Mouse (Mus musculus) cerebellum, adult 2 months (tissue): Measurements from ENCODE around the gene Fam114a1. TPM values are rescaled to one million over a fixed set of nuclear protein-coding genes. Genes with fewer than 3 reads are reported as not detected.
A peak's percentile ranks its signal among the peaks of the same experiment; 100 is the strongest.

ENCODE experiments used
- DNase-seq, 2 experiments: peaks; one replicate each; pipeline ENCODE4 v3.0.0; 2021
- H3K27ac ChIP-seq: fragments of 200-500 bp; 2 replicates; pipeline ENCODE4 v1.5.1; 2012; ENCODE audit warnings: low read length, control low read depth, inconsistent platforms; ENCODE audit not compliant: insufficient read depth
- H3K27me3 ChIP-seq: fragments of 200-500 bp; 2 replicates; pipeline ENCODE4 v1.6.1; 2012; ENCODE audit warnings: inconsistent platforms, mild to moderate bottlenecking, low read length, moderate library complexity; ENCODE audit not compliant: control insufficient read depth, insufficient read depth
- H3K4me1 ChIP-seq: fragments of 200-500 bp; 2 replicates; pipeline ENCODE4 v1.6.1; 2011; ENCODE audit warnings: low read length; ENCODE audit not compliant: control insufficient read depth, insufficient read depth
- H3K4me3 ChIP-seq: fragments of 200-500 bp; replicated peaks from 2 replicates; pipeline ENCODE3; 2011; ENCODE audit warnings: mild to moderate bottlenecking, low read depth, low read length, control low read depth; ENCODE audit not compliant: insufficient read depth
- CTCF ChIP-seq: fragments of 200-500 bp; IDR thresholded peaks from 2 replicates; pipeline ENCODE4 v1.5.1; 2011; ENCODE audit warnings: low read depth, mild to moderate bottlenecking, control low read depth, low read length, moderate library complexity, borderline replicate concordance; ENCODE audit not compliant: insufficient read depth
- POLR2A ChIP-seq: fragments of 200-500 bp; IDR thresholded peaks from 2 replicates; pipeline ENCODE4 v1.6.1; 2011; ENCODE audit warnings: low read length, control low read depth, borderline replicate concordance; ENCODE audit not compliant: insufficient read depth
- WGBS: fragments of 180-500 bp; shearing (Covaris S2); methylation state at CpG from one replicate; pipeline ENCODE4 v1.1.7; 2018; 5-methylcytosine and 5-hydroxymethylcytosine counted together
- polyA plus RNA-seq: library from polyadenylated mRNA; depleted of rRNA; stranded (reverse); fragments of >200 nt; gene quantifications from 2 replicates; pipeline ENCODE4 v1.2.3, GENCODE M21; 2012

Fam114a1 gene
- polyA plus RNA-seq, 1 experiment: 3.7 TPM

DNA sequence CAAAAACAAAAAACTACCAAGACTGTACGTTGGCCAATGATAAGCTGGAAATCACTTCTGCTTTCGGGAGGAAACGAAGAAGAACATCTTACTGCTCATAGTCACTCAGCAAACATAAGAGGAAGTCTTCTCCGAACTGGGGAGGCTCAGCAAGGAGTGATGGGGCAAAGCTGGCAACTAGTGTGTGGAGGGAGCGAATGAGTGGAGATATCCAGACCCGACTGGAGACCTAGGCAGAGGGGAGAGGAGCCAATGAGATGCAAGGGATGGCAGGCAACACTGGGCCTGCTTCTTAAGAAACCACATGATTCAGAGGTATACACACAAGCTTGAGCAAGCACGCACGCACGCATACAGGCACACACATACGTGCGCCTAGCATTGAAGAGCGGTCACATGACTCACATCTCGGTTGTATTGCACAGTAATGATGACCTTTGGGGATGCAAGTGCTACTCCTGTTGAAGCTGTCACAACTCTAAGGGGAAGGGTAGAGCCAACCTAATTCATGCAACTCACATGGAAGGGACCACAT is 8.9 kb upstream of the Fam114a1 start:
- no peak for DNase-seq
- WGBS: 90% methylated on average over 13 of the region's 13 CpGs
- no peak for TF ChIP-seq POLR2A
- TF ChIP-seq CTCF: no peak
- no peak overlapping the region for H3K4me3 ChIP-seq
- H3K27ac ChIP-seq: no peak overlapping the region
- no peaks in the 10 kb centered on the region for H3K27me3 ChIP-seq
- no peaks in the 10 kb centered on the region for H3K4me1 ChIP-seq

DNA sequence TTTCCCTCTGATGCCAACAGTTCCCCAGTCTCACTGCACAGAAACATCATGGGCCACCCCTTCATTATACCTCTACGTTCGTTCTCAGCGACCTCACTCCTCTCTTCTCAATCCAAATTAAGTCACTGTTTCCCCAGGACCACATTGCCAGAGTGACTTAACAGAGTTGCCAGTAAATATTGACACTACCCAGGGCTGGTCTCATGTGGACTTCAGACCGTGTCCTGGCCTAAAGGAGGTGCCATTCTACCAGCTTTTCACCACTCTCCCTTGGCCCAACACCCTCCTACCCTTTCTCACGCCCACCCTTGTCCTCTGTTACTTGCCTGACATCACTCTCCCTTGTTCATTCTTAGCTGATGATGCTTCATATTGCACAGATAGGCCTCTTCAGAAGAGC is 6.6 kb upstream of the Fam114a1 start:
- no peak overlapping the region for H3K4me3 ChIP-seq
- 86% methylated on average over 5 of the region's 5 CpGs for WGBS
- H3K27me3 ChIP-seq: no peaks in the 10 kb centered on the region
- TF ChIP-seq CTCF (no peak), POLR2A (no peak)
- H3K27ac ChIP-seq: no peak overlapping the region
- no peak for DNase-seq
- no peaks in the 10 kb centered on the region for H3K4me1 ChIP-seq

DNA sequence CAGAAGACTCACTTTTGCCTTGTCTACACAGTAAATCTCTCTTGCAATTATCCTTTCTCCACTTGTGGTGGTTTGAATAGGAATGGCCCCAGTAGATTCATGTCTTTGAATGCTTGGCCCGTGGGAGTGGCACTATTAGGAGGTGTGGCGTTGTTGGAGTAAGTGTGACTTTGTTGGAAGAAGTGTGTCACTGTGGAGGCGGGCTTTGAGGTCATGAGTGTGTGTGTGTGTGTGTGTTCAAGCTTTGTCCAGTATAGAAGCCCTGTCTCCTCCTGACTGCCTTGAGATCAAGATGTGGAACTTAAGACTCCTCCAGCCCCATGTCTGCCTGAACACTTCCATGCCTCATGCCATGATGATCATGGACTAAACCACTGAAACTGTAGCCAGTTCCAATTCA is 6.1 kb upstream of the Fam114a1 start:
- no peak overlapping the region for H3K4me3 ChIP-seq
- H3K27me3 ChIP-seq: no peaks in the 10 kb centered on the region
- TF ChIP-seq POLR2A: no peak
- TF ChIP-seq CTCF: no peak
- no peak for DNase-seq
- no peaks in the 10 kb centered on the region for H3K4me1 ChIP-seq
- 89% methylated on average over 3 of the region's 3 CpGs for WGBS
- no peak overlapping the region for H3K27ac ChIP-seq

DNA sequence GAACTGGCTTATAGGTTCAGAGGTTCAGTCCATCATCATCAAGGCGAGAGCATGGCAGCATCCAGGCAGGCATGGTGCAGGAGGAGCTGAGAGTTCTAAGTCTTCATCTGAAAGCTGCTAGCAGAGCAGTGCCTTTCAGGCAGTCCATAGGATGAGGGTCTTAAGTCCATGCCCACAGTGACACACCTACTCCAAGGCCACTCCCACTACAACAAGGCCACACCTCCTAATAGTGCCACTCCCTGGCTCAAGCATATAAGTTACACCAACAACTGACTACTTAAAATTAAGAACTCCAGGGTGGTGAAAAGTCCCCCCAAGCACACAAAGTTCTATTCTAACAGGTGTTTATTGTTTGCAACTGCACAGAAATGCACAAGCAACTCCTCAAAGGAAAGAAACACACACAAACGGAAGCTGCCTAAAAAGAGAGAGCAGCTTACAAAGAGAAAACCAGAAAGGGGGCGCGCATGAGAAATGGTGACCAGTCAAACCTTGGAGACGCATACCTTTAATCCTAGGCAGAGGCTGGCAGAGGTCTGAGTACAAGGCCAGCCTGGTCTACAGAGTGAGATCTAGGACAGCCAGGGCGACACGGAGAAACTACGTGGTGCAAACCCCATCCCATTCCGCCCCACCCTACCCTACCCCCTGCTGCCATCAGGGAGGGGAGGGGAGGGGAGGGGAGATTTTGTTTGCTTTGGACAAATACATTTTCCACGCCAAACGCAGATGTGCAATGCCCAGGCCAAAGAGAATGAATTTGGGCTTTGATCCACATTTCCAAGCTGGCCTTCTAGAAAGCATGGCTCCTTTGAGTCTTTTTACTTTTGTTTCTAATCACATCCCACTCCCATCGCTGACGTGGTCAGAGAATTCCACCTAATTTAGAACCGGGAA is 660 bp upstream of the Fam114a1 start:
- WGBS: 10% methylated on average over 14 of the region's 14 CpGs
- TF ChIP-seq POLR2A: no peak
- no peak for TF ChIP-seq CTCF
- H3K27ac ChIP-seq: no peak overlapping the region
- no peak for DNase-seq
- no peaks in the 10 kb centered on the region; the same call in 1 of the 2 replicates for H3K27me3 ChIP-seq
- no peaks in the 10 kb centered on the region for H3K4me1 ChIP-seq
- peak overlapping the region; percentile 65 for H3K4me3 ChIP-seq

DNA sequence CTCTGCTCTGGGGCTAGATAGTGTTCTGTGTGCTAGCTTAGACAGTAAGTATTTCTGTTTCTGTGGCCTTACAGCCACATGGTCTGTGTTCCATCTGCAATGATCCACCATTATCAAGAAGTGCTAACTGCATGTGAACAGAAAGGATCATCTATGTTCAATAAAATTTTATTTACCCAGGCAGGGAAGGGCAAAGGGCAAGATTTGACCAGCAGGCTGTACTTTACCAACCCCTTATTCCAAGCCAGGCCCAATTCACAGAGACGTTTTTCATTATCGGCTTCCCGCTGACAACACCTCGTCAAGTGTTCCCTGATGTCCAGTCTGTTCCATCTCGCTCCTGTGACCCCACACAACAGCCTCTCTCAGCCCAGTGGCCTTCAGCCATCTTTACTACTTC is 5.2 kb downstream of the Fam114a1 start:
- no peak overlapping the region for H3K27ac ChIP-seq
- no peaks in the 10 kb centered on the region for H3K4me1 ChIP-seq
- no peak overlapping the region for H3K4me3 ChIP-seq
- DNase-seq: no peak
- WGBS: 69% methylated on average over 5 of the region's 5 CpGs
- no peaks in the 10 kb centered on the region; the same call in 1 of the 2 replicates for H3K27me3 ChIP-seq
- no peak for TF ChIP-seq POLR2A
- no peak for TF ChIP-seq CTCF

DNA sequence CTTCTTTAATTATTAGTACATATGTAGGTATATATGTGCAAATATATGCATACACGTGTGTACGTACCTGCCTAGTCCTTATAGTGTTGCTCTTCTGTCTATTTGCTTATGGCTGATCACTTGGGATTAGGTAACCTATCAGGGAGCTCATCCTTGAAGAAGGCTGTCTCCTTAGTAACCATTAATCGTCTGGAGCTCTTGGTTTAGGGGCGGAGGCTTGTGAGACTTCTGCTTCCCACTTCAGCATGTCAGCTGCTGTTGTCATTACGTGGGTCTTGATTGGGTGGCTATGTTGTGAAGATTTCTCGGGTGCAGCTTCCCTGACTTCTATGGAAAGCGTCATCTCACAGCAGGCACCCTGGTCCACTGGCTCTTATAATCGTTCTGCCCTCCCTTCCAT is 7.3 kb downstream of the Fam114a1 start:
- H3K4me1 ChIP-seq: no peaks in the 10 kb centered on the region
- no peak overlapping the region for H3K4me3 ChIP-seq
- 59% methylated on average over 8 of the region's 8 CpGs for WGBS
- H3K27me3 ChIP-seq: no peaks in the 10 kb centered on the region
- TF ChIP-seq CTCF (no peak), POLR2A (no peak)
- no peak overlapping the region for H3K27ac ChIP-seq
- DNase-seq: no peak

DNA sequence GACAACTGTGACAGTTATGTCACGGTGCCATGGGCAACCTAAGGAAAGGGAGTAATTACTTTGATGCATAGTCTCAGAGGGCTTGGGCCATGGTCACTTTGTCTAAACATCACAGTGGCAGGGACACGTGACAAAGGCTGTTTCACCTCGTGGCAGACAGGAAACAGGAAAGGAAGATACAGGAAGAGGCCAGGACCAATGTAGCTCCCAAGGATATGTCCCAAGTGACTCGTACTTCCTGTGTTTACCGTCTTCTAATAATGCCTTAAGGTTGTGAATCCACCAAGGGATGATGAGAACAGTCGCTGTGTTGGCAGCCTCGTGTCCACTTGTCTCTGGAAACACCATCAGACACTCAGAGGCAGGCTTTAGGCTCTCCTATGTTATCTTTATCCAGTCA is 16.1 kb downstream of the Fam114a1 start:
- H3K27ac ChIP-seq: no peak overlapping the region
- no peaks in the 10 kb centered on the region for H3K27me3 ChIP-seq
- H3K4me1 ChIP-seq: no peaks in the 10 kb centered on the region
- no peak overlapping the region for H3K4me3 ChIP-seq
- WGBS: 79% methylated on average over 7 of the region's 7 CpGs
- no peak for TF ChIP-seq POLR2A
- no peak for TF ChIP-seq CTCF
- no peak for DNase-seq

DNA sequence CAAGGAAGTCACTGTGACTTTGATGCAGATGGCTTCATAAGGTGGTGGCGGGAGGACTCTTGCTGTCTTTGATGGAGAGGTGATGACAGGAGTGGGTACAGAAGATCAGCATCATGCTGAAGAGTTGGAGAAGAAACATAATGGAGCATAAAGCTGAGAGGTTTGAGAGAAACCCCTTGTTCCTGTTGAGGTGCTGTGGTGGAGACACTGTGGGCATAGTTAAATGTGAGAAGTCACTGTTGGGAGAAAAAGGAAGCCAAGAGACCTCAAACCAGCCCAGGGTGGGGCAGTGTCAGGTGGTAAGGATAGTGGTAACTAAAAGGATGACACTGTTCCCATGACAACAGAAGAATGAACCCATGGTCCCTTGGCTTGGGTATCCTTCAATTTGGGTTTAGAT is 20.1 kb downstream of the Fam114a1 start:
- H3K4me1 ChIP-seq: no peaks in the 10 kb centered on the region
- DNase-seq: no peak
- 95% methylated on average over 1 of the region's 1 CpGs for WGBS
- no peaks in the 10 kb centered on the region for H3K27me3 ChIP-seq
- TF ChIP-seq POLR2A (no peak), CTCF (no peak)
- H3K27ac ChIP-seq: no peak overlapping the region
- H3K4me3 ChIP-seq: no peak overlapping the region
